Mouse (Mus musculus): Measurements from ENCODE around the gene Poln.

DNA sequence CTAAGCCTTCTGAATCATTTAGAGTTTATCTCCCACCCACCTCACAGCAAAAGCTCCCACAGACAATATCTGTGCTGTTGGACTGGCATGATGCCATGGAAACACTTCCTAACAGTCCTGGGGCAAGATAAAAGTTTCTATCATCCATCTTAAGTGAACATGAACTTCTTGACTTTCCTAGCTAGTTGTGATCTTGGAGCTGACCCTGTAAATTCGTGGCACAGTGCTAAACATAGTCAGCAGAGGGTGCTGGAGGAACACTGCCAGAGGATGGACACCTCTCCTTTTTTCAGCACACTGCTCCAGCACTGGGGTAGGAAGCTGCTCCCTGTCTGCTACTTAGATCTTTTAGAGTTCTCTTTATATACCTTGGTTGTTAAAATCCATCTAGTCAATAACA lies 29.5 kb downstream of the Poln start:
- no peak for TF ChIP-seq EP300 (IDR thresholded peaks at IDR 0.05; ENCODE audit: insufficient read depth, low read depth, low read length)
- TF ChIP-seq CTCF (IDR thresholded peaks at IDR 0.05; ENCODE audit: low read depth, low read length) = peak; percentile 45
- no peak for TF ChIP-seq POLR2A (IDR thresholded peaks at IDR 0.05; ENCODE audit: insufficient read depth, low read length)
